Mouse (Mus musculus) lung, postnatal 4 days (tissue): ENCODE results near the gene H2al1c.
"Not testable (repeated sequence)": the region's sequence is repeated elsewhere in the genome, so short reads cannot be mapped to it uniquely, and the experiment has no call there.

ENCODE experiments used
- DNase-seq, 2 experiments: peaks; one replicate each; pipeline ENCODE4 v3.0.0; 2021

Gene H2al1c

GRCm38 (mm10) chrX:11305355-11305754 is at the start of gene H2al1c:
H2al1c (plus strand) TSS chrX:11305655.
- DNase-seq = not testable (repeated sequence)

GRCm38 (mm10) chrX:11264918-11265317 is 40.5 kb upstream of the H2al1c start:
- no peak for DNase-seq

DNA sequence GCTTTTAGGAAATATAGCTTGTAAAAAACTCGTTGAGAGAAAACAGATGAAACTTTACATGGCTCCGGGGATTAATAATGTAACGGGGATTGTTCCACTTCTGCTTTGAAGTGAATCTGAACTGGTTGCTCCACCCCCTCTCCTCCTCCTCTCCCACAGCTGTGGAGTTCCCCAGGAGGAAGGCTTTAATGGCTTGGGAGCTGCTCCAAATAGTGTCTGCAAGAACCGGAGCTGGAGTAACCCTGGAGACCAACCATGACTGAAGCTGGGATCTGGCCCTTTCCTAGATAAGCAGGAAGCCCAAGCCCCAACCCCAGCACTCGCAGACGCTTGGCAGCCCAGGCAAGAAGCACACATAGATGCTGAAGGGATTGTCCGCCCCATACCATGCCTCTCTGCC is 37.7 kb upstream of the H2al1c start:
- peak in 1 of 2 experiments; percentile 33 for DNase-seq

GRCm38 (mm10) chrX:11269074-11269473 is 36.4 kb upstream of the H2al1c start:
- DNase-seq = no peak

- DNase-seq = no peak
Observed at GRCm38 (mm10) chrX:11273190-11273589, 32.3 kb upstream of the H2al1c start.

DNA sequence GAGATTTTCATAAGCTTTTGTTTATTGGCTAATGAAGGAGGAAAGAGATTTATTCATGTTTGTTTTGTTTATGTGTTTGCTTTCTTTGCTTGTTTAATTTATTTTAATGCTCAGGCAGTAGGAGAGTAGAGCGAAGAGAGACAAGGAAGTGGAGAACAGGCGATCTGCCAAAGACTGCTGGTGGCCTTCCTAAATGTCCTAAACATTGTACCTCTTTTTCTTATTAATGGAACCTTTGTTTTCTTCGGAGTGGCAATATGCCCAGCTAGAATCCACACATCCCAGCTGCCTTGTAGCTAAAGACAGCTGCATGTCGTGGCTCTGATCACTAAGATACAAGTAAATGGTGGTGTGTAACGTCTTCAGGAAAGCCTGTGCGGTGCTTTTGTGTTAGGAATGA is 28.4 kb upstream of the H2al1c start:
- no peak for DNase-seq

GRCm38 (mm10) chrX:11280741-11281140 is 24.7 kb upstream of the H2al1c start:
- DNase-seq = no peak

- peak; percentile 32 to 33 for DNase-seq
Observed at GRCm38 (mm10) chrX:11288306-11288882, 17.1 kb upstream of the H2al1c start.

DNA sequence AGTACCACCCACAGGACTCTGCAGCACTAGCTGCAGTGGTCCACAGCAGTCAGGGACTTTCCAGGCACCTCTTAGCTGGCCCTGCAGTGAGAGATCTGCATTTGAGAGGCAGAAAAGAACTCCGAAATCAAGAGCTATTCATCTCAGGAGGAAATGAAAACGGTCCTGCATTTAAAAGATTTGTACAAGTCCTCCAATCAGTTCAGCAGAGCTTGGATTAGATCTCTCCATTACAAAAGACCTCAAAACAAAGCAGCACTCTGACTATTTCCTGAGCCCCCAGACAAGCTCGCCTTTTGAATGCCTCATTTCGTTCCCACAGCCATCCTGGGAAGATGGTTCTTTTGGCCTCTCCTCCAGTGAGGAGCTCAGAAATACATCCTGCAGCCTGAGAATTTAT is 16.2 kb upstream of the H2al1c start:
- no peak for DNase-seq

DNA sequence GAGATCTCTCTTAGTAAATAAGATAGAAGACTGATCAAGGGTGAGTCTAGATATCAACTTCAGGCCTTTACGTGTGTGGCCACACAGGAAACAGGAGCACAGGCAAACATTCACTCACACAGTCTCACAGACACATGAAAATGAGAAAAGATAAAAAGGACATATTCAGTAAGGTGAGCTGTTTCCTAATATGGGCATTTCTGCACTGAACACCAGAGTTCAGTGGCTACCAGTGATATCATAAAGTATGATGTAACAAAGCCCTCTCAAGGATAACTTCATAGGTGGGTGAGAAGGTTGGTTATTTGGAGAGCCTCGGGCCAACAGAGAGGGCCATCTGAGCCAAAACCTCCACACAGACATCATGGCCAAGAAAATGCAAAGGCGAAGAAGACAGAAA is 6.5 kb upstream of the H2al1c start, which contains the start of gene H2al1a:
H2al1a (plus strand) TSS at position 301 of the 400 bp plus-strand sequence.
- not testable (repeated sequence) for DNase-seq

GRCm38 (mm10) chrX:11302132-11302531 is 3.3 kb upstream of the H2al1c start, which contains the start of gene H2al1b:
H2al1b (plus strand) TSS chrX:11302432.
- DNase-seq = not testable (repeated sequence)

- DNase-seq = not testable (repeated sequence)
Observed at GRCm38 (mm10) chrX:11308524-11308923, 3.1 kb downstream of the H2al1c start, which contains the start of gene H2al1d. H2al1d (plus strand) TSS chrX:11308824.

GRCm38 (mm10) chrX:11311634-11312033 is 6.2 kb downstream of the H2al1c start, which contains the start of gene H2al1e:
H2al1e (plus strand) TSS chrX:11311934.
- not testable (repeated sequence) for DNase-seq

GRCm38 (mm10) chrX:11314858-11315257 is 9.4 kb downstream of the H2al1c start, which contains the start of gene H2al1f:
H2al1f (plus strand) TSS chrX:11315158.
- not testable (repeated sequence) for DNase-seq

GRCm38 (mm10) chrX:11317956-11318355 is 12.5 kb downstream of the H2al1c start, which contains the start of gene H2al1g:
H2al1g (plus strand) TSS chrX:11318256.
- DNase-seq = not testable (repeated sequence)

DNA sequence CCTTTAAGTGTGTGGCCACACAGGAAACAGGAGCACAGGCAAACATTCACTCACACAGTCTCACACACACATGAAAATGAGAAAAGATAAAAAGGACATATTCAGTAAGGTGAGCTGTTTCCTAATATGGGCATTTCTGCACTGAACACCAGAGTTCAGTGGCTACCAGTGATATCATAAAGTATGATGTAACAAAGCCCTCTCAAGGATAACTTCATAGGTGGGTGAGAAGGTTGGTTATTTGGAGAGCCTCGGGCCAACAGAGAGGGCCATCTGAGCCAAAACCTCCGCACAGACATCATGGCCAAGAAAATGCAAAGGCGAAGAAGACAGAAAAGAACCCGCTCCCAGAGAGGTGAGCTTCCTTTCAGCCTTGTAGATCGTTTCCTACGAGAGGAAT is 15.7 kb downstream of the H2al1c start, which contains the start of gene H2al1h:
H2al1h (plus strand) TSS at position 301 of the 400 bp plus-strand sequence.
- not testable (repeated sequence) for DNase-seq

- DNase-seq = not testable (repeated sequence)
Observed at GRCm38 (mm10) chrX:11324359-11324758, 18.9 kb downstream of the H2al1c start, which contains the start of gene H2al1i. H2al1i (plus strand) TSS chrX:11324659.

DNA sequence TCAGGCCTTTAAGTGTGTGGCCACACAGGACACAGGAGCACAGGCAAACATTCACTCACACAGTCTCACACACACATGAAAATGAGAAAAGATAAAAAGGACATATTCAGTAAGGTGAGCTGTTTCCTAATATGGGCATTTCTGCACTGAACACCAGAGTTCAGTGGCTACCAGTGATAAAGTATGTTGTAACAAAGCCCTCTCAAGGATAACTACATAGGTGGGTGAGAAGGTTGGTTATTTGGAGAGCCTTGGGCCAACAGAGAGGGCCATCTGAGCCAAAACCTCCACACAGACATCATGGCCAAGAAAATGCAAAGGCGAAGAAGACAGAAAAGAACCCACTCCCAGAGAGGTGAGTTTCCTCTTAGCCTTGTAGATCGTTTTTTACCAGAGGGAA is 22.1 kb downstream of the H2al1c start, which contains the start of gene H2al1j:
H2al1j (plus strand) TSS at position 301 of the 400 bp plus-strand sequence.
- not testable (repeated sequence) for DNase-seq

GRCm38 (mm10) chrX:11345762-11346161 is 40.3 kb downstream of the H2al1c start:
- peak in 1 of 2 experiments; percentile 34 for DNase-seq

DNA sequence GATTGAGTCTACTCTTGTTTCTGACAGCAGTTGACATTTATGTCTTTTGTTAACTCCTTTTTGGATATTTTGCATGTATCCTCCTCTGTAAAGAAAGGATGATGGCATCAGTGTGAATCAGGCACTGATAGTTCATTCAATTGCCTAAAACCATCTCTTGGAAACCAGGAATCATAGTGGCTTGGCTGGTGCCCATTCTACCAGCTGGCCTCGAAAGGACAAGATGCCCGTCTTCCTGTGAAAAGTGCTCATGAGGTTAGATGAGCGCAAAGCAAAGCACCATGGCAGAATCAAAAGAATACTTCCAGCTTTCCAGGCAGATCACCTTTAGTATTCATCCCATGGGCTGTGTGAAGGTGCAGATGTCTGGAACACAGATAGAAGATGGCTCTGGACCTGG is 41.3 kb downstream of the H2al1c start:
- no peak for DNase-seq
